In genomic region chr3:129204441-129205313, GRCm38 (mm10) we compare ENCODE assay signal across 7 mouse cellular contexts. TPM values are rescaled to one million over a fixed set of nuclear protein-coding genes. Genes with fewer than 3 reads are reported as not detected.
A peak's percentile ranks its signal among the peaks of the same experiment; 100 is the strongest.
DNase-seq lines count a peak whose midpoint lies in the region; ATAC-seq and TF ChIP-seq lines count a peak whose summit lies in the region.

No protein-coding gene starts in this region.

- ATAC-seq in hindbrain, embryonic 15.5 days (ENCODE audit: low FRiP score, low read depth), result peak; percentile 94
- ATAC-seq in midbrain, embryonic 12.5 days (ENCODE audit: low FRiP score, low read depth), result peak; percentile 94
- ATAC-seq in stomach, postnatal 0 days (ENCODE audit: low FRiP score, low TSS enrichment), result peak; percentile 92

- H3K4me2 ChIP-seq in hindbrain, embryonic 15.5 days, result peak overlapping the region; percentile 82
- H3K4me2 ChIP-seq in midbrain, embryonic 12.5 days (replicated peaks), result peak overlapping the region; percentile 74
- peak overlapping the region; percentile 72 for H3K4me2 ChIP-seq in stomach, postnatal 0 days (replicated peaks; ENCODE audit: low read depth)

- peaks cover 90% of the 10 kb centered on the region for H3K27me3 ChIP-seq in hindbrain, embryonic 15.5 days
- peaks cover 99% of the 10 kb centered on the region for H3K27me3 ChIP-seq in limb, embryonic 10.5 days (ENCODE audit: low read depth, poor library complexity, severe bottlenecking)
- H3K27me3 ChIP-seq in midbrain, embryonic 12.5 days, result peaks cover 89% of the 10 kb centered on the region
- H3K27me3 ChIP-seq in stomach, postnatal 0 days (ENCODE audit: control insufficient read depth, insufficient read depth, low read length), result peaks cover 21% of the 10 kb centered on the region; the same call in 1 of the 2 replicates

- H3K4me1 ChIP-seq in hindbrain, embryonic 15.5 days (replicated peaks), result peaks cover 17% of the 10 kb centered on the region
- peaks cover 46% of the 10 kb centered on the region for H3K4me1 ChIP-seq in limb, embryonic 10.5 days
- H3K4me1 ChIP-seq in midbrain, embryonic 12.5 days, result peaks cover 26% of the 10 kb centered on the region
- 0 out of 2 replicates have a peak, but pooled peaks cover 3% of the 10 kb centered on the region for H3K4me1 ChIP-seq in stomach, postnatal 0 days (replicated peaks; ENCODE audit: control insufficient read depth, insufficient read depth)

- H3K9ac ChIP-seq in hindbrain, embryonic 15.5 days, result peak overlapping the region; percentile 0; the same call in 1 of the 2 replicates
- peak overlapping the region; percentile 56 for H3K9ac ChIP-seq in midbrain, embryonic 12.5 days (replicated peaks)
- H3K9ac ChIP-seq in stomach, postnatal 0 days (ENCODE audit: low read length), result 0 out of 2 replicates have a peak overlapping the region, but pooled peaks have one; percentile 23

- peak; percentile 96 for DNase-seq in ZHBTc4 (ENCODE audit: low read depth, low spot score)
- peak; percentile 69 for DNase-seq in brain, embryonic 18.5 days (ENCODE audit: low read depth, low spot score)
- DNase-seq in frontal cortex, postnatal 14 days (ENCODE audit: low spot score in 2 of 2), result peak; percentile 51 to 67
- peak; percentile 94 for DNase-seq in limb, embryonic 10.5 days (ENCODE audit: low spot score)
- DNase-seq in stomach, postnatal 0 days (ENCODE audit: low spot score), result peak; percentile 85

- H3K9me3 ChIP-seq in hindbrain, embryonic 15.5 days, result no peaks in the 10 kb centered on the region
- H3K9me3 ChIP-seq in limb, embryonic 10.5 days (replicated peaks), result no peaks in the 10 kb centered on the region
- H3K9me3 ChIP-seq in midbrain, embryonic 12.5 days, result no peaks in the 10 kb centered on the region
- H3K9me3 ChIP-seq in stomach, postnatal 0 days (ENCODE audit: control insufficient read depth, low read length), result no peaks in the 10 kb centered on the region

- H3K36me3 ChIP-seq in hindbrain, embryonic 15.5 days, result no peaks in the 10 kb centered on the region
- H3K36me3 ChIP-seq in limb, embryonic 10.5 days, result no peaks in the 10 kb centered on the region
- no peaks in the 10 kb centered on the region for H3K36me3 ChIP-seq in midbrain, embryonic 12.5 days
- no peaks in the 10 kb centered on the region for H3K36me3 ChIP-seq in stomach, postnatal 0 days (ENCODE audit: control insufficient read depth, insufficient read depth, low read length)

- peak overlapping the region; percentile 40 for H3K4me3 ChIP-seq in hindbrain, embryonic 15.5 days
- H3K4me3 ChIP-seq in limb, embryonic 10.5 days, result peak overlapping the region; percentile 55
- H3K4me3 ChIP-seq in midbrain, embryonic 12.5 days, result peak overlapping the region; percentile 47
- peak overlapping the region; percentile 43 for H3K4me3 ChIP-seq in stomach, postnatal 0 days (ENCODE audit: low read depth, low read length)

- peak; percentile 99 for TF ChIP-seq CTCF in stomach, postnatal 0 days (IDR thresholded peaks at IDR 0.05; ENCODE audit: low read depth)

- H3K27ac ChIP-seq in hindbrain, embryonic 15.5 days (replicated peaks), result no peak overlapping the region
- peak overlapping the region; percentile 59 for H3K27ac ChIP-seq in limb, embryonic 10.5 days
- H3K27ac ChIP-seq in midbrain, embryonic 12.5 days (replicated peaks), result peak overlapping the region; percentile 72
- H3K27ac ChIP-seq in stomach, postnatal 0 days (replicated peaks), result no peak overlapping the region

- TF ChIP-seq EP300 in stomach, postnatal 0 days (optimal IDR thresholded peaks at IDR 0.05), result no peak

- WGBS in hindbrain, embryonic 15.5 days, result under 1% methylated on average over 48 of the region's 48 CpGs
- under 1% methylated on average over 48 of the region's 48 CpGs for WGBS in limb, embryonic 10.5 days
- under 1% methylated on average over 47 of the region's 48 CpGs for WGBS in midbrain, embryonic 12.5 days
- WGBS in stomach, postnatal 0 days, result 3% methylated on average over 47 of the region's 48 CpGs

RNA-seq across cellular contexts. Expression of gene Pitx2, which starts 5.0 kb away (rescaled TPM):
- polyA plus RNA-seq in hindbrain, embryonic 15.5 days (2015; fragmentation: Nextera tagmentation; extraction: Ambion mirVana), result 1.5 and 1.6 TPM in 2 replicates
- polyA plus RNA-seq in limb, embryonic 10.5 days (2016; fragmentation: Nextera tagmentation; extraction: Ambion mirVana), result 25.6 and 39.1 TPM in 2 replicates
- polyA plus RNA-seq in midbrain, embryonic 12.5 days (2016; fragmentation: Nextera tagmentation; extraction: Ambion mirVana), result 65.6 and 78.1 TPM in 2 replicates
- 9.7 and 10.8 TPM in 2 replicates for polyA plus RNA-seq in stomach, postnatal 0 days (2015; fragmentation: Nextera tagmentation; extraction: Ambion mirVana)

Comparison
In these comparisons a context has a peak if more than half of its experiments do, and no peak if none do; other contexts are left out.
1. H3K27ac ChIP-seq: peak in limb, embryonic 10.5 days (single experiment) and midbrain, embryonic 12.5 days (single experiment); none in hindbrain, embryonic 15.5 days (single experiment) and stomach, postnatal 0 days (single experiment).
2. H3K9ac ChIP-seq: peak in every context shown above with its lines; median percentile 56 in midbrain, embryonic 12.5 days; 23 in stomach, postnatal 0 days; 0 in hindbrain, embryonic 15.5 days.
3. Peak in every context shown above with its lines, with median percentiles within 50 percentile points of each other: DNase-seq, ATAC-seq, H3K4me2 ChIP-seq and H3K4me3 ChIP-seq.